Mouse (Mus musculus): ENCODE data around the gene Pou6f2. TPM values are rescaled to one million over a fixed set of nuclear protein-coding genes. Genes with fewer than 3 reads are reported as not detected.

Pou6f2 gene
- polyA plus RNA-seq, 1 experiment from 2014 or later: not detected

- H3K79me2 ChIP-seq (ENCODE audit: inconsistent target): no peaks in the 10 kb centered on the region
- H3K4me3 ChIP-seq (ENCODE audit: inconsistent target): no peak overlapping the region
- no peaks in the 10 kb centered on the region for H3K36me3 ChIP-seq (ENCODE audit: inconsistent target)
- WGBS (ENCODE audit: missing documents): 100% methylated on average over 1 of the region's 1 CpGs
- no peak overlapping the region for H3K27ac ChIP-seq
Measured at GRCm38 (mm10) chr13:18299966-18300365, 97.5 kb downstream of the Pou6f2 start.

DNA sequence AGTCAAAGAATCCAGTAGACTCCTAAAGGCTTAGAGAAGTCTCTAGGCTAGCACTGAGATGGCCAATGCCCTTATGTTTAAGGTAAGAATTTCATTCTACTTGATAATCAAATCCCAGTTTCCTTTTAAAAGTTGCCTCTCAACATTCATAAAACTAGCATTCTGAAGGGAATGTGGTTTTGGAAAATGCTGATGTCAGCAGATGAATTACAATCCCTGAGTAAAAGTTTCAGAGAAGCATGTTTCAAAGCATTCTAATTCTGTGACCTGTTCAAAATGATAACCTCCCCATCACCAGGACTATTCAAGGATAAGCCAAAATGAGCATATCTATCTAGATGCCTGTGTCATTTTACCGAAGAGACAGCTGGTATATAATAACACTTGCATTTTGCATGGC lies 104.0 kb downstream of the Pou6f2 start:
- 100% methylated on average over 1 of the region's 1 CpGs for WGBS (ENCODE audit: missing documents)

DNA sequence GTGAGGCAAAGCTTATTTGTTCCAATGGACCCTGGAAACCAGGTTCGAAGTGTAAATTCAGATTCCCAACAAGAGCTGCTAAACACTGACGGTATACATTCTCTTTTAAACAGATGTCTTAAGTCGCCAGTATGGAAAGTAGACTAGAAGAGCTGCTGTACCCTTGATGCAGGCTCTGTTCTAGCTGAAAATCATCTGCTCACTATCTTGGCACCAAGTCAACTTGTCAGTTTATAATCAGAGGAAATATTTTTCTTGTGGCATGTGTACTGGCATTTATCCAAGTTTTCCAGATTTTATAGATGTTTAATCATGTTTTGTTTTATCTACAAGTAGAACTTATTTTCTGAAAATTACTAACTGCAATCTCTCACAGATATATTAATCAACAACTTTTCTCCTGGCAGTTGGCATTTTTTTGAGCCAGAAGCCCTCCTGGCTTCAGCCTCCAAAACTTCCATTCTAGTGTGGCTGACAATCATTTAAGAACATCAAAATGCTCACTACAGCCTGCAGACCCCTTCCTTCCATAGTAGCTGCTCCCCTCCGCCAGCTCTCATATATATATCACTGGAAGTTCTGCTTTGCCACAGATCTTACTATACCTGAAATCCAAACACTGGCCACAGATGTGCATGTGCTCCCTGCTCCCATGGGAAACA lies 107.1 kb downstream of the Pou6f2 start:
- H3K27ac ChIP-seq: no peak overlapping the region
- no peaks in the 10 kb centered on the region for H3K79me2 ChIP-seq (ENCODE audit: inconsistent target)
- 83% methylated on average over 4 of the region's 4 CpGs for WGBS (ENCODE audit: missing documents)

More for the DNA sequence above, 104.0 kb downstream of the Pou6f2 start:
- H3K36me3 ChIP-seq (ENCODE audit: inconsistent target): no peaks in the 10 kb centered on the region
- H3K27ac ChIP-seq: no peak overlapping the region
- H3K4me3 ChIP-seq (ENCODE audit: inconsistent target): no peak overlapping the region
- H3K79me2 ChIP-seq (ENCODE audit: inconsistent target): no peaks in the 10 kb centered on the region

GRCm38 (mm10) chr13:18287536-18287935 lies 110.0 kb downstream of the Pou6f2 start:
- whole genome bisulfite sequencing (ENCODE audit: missing documents): 90% methylated on average over 7 of the region's 7 CpGs
- Histone ChIP-seq H3K79me2 (ENCODE audit: inconsistent target) (no peaks in the 10 kb centered on the region), H3K36me3 (ENCODE audit: inconsistent target) (no peaks in the 10 kb centered on the region)

More for the DNA sequence above, 107.1 kb downstream of the Pou6f2 start:
- Histone ChIP-seq H3K36me3 (ENCODE audit: inconsistent target) (no peaks in the 10 kb centered on the region), H3K4me3 (ENCODE audit: inconsistent target) (no peak overlapping the region)

DNA sequence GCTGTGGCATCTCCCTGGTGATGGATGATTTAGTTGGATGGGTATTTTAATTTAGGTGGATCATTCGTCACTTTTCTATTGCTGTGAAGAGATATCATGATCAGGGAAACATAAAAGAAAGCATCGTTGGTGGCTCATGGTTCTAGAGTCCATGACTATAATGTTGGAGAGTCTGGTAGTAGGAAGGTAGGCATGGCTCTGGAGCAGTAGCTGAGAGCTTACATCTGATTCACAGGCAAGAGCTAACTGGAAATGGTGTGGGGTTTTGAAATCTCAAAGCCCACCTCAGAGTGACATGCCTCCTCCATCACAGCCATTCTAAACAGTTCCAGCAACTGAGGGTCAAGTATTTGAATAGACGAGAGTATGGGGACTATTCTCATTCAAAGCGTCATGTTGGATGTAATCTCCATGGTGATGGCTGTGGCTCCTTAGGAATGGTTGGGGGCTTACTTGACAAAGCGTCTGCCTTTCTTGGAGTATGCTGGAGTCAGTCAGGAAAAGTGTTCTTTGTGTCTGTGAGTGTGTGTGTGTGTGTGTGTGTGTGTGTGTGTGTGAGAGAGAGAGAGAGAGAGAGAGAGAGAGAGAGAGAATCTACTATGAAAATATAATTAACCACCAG lies 115.0 kb downstream of the Pou6f2 start:
- Histone ChIP-seq H3K4me3 (ENCODE audit: inconsistent target) (no peak overlapping the region), H3K27ac (no peak overlapping the region), H3K79me2 (ENCODE audit: inconsistent target) (no peaks in the 10 kb centered on the region), H3K36me3 (ENCODE audit: inconsistent target) (no peaks in the 10 kb centered on the region)
- 87% methylated on average over 4 of the region's 5 CpGs for WGBS (ENCODE audit: missing documents)

More at GRCm38 (mm10) chr13:18287536-18287935, 110.0 kb downstream of the Pou6f2 start:
- H3K27ac ChIP-seq: no peak overlapping the region
- H3K4me3 ChIP-seq (ENCODE audit: inconsistent target): no peak overlapping the region

DNA sequence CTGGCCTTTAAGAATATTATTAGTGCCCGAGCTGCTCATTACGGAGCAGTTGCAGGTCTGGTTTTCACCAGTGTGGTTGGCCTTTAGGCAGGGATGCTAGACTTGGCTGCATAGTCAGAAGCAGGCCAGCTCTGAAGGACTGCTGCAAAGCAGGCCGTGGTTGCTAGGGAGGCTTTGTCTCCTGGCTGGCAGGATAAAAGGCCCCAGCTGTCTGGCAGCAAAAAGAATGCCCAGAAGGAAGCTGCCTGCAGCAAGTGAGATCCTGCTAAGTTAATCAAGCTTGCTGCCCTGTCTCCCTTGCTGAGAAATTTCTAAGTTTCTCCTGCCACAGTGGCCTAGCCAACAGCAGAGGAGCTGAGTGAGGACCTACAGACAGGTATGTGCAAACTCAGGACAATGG lies 116.4 kb downstream of the Pou6f2 start:
- H3K36me3 ChIP-seq (ENCODE audit: inconsistent target): no peaks in the 10 kb centered on the region
- H3K4me3 ChIP-seq (ENCODE audit: inconsistent target): no peak overlapping the region
- H3K27ac ChIP-seq: no peak overlapping the region
- H3K79me2 ChIP-seq (ENCODE audit: inconsistent target): no peaks in the 10 kb centered on the region
- 88% methylated on average over 3 of the region's 3 CpGs for WGBS (ENCODE audit: missing documents)

GRCm38 (mm10) chr13:18253131-18253530 lies 144.4 kb downstream of the Pou6f2 start:
- Histone ChIP-seq H3K36me3 (ENCODE audit: inconsistent target) (no peaks in the 10 kb centered on the region), H3K4me3 (ENCODE audit: inconsistent target) (no peak overlapping the region), H3K79me2 (ENCODE audit: inconsistent target) (no peaks in the 10 kb centered on the region), H3K27ac (no peak overlapping the region)
- 88% methylated on average over 3 of the region's 3 CpGs for WGBS (ENCODE audit: missing documents)

DNA sequence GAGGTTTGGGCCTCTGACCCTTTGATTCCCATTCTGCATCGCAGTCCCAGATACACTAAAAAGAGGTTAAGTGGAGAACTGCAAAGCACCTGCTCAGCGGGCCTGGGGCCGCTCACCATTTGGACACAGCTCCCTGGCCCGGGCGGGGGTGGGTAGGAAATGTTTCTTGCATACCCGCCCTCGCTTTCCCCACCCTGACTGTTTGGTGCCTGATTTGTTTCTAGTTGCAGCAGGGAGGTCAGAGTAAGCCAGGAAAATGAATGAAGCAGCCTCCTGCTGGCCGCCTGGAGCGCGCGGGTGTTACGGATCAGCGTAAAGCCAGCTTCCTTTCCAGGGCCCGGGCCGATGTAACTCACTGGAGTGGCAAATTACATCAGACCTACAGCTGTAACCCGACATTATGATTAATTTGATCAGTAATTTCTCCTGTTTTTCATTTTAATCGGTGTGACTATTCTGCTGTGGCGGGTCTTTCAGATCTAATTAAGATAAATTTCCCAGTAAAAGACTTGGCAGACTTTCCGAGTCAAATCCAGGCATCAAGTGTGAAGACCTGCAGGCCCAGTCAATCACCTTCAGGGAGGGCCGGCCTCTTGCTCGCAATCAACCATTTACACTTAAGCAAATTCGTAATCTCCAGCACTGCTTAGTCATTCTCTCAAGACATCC lies 178.8 kb downstream of the Pou6f2 start:
- WGBS (ENCODE audit: missing documents): 41% methylated on average over 22 of the region's 22 CpGs

GRCm38 (mm10) chr13:18211242-18211641 lies 186.2 kb downstream of the Pou6f2 start:
- H3K36me3 ChIP-seq (ENCODE audit: inconsistent target): no peaks in the 10 kb centered on the region
- H3K4me3 ChIP-seq (ENCODE audit: inconsistent target): no peak overlapping the region
- H3K27ac ChIP-seq: no peak overlapping the region
- 95% methylated on average over 14 of the region's 14 CpGs for WGBS (ENCODE audit: missing documents)
- no peaks in the 10 kb centered on the region for H3K79me2 ChIP-seq (ENCODE audit: inconsistent target)

More for the DNA sequence above, 178.8 kb downstream of the Pou6f2 start:
- Histone ChIP-seq H3K36me3 (ENCODE audit: inconsistent target) (no peaks in the 10 kb centered on the region), H3K4me3 (ENCODE audit: inconsistent target) (no peak overlapping the region), H3K27ac (no peak overlapping the region), H3K79me2 (ENCODE audit: inconsistent target) (no peaks in the 10 kb centered on the region)

DNA sequence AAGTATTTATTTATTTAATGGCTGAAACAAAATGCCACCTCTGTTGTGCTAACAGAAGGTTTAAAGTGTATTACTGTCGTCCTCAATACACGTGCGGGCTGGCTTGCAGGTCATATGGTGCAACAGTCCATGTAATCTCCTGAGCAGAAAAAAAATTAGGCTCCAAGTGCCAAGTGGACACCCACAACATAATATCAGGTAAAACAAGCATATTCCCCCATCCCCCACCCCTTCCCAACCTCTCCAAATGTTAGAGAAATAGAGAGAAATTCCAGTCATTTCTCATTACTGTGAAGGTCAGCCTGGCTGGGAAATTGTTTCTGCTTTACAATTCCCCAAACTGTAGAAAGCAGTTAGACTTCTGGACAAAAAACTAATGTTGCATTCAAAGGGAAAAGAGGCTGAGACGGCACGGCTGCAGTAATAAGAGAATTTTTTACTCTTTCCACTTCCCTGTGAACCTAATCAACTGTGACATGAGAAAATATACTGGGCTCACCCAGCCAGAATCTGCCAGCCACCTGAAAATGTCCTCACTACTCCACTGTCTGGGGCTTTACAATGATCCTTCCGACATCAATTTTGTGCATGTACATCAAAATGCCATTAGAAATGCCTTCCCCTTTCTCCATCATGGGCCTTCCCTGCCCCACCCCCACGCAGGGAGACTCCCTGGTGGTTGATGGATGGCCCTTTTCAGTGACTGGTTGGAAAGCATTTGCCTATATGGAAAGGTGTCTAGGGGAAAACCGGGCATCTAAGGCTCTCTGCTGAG lies 192.8 kb downstream of the Pou6f2 start:
- 77% methylated on average over 8 of the region's 8 CpGs for WGBS (ENCODE audit: missing documents)

GRCm38 (mm10) chr13:18174003-18174402 lies 223.5 kb downstream of the Pou6f2 start:
- Histone ChIP-seq H3K36me3 (ENCODE audit: inconsistent target) (no peaks in the 10 kb centered on the region), H3K27ac (no peak overlapping the region), H3K4me3 (ENCODE audit: inconsistent target) (no peak overlapping the region), H3K79me2 (ENCODE audit: inconsistent target) (no peaks in the 10 kb centered on the region)
- WGBS (ENCODE audit: missing documents): 77% methylated on average over 3 of the region's 3 CpGs

More for the DNA sequence above, 192.8 kb downstream of the Pou6f2 start:
- Histone ChIP-seq H3K79me2 (ENCODE audit: inconsistent target) (no peaks in the 10 kb centered on the region), H3K36me3 (ENCODE audit: inconsistent target) (no peaks in the 10 kb centered on the region), H3K4me3 (ENCODE audit: inconsistent target) (no peak overlapping the region), H3K27ac (no peak overlapping the region)

DNA sequence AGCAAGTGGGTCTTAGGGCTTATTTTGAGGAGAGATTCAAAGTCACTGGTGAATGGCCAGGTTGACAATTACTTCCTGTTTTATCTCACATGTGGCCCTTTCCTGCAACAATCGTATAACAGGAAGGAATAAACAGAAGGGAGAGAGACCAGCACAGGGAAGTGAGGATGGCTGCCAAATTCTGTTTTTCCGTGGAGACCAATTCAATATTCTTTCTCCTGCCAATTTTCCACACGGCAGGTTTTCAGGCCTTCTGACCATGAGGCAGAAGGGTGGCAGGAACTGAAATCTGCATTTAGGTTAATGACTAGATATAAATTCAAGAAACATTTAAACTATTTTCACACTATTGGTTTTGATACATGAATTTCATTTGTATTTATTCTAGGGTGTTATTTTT lies 224.5 kb downstream of the Pou6f2 start:
- Histone ChIP-seq H3K4me3 (ENCODE audit: inconsistent target) (no peak overlapping the region), H3K27ac (no peak overlapping the region), H3K36me3 (ENCODE audit: inconsistent target) (no peaks in the 10 kb centered on the region), H3K79me2 (ENCODE audit: inconsistent target) (no peaks in the 10 kb centered on the region)
- 8% methylated on average over 3 of the region's 3 CpGs for WGBS (ENCODE audit: missing documents)

GRCm38 (mm10) chr13:18172334-18172733 lies 225.2 kb downstream of the Pou6f2 start:
- WGBS (ENCODE audit: missing documents): 49% methylated on average over 9 of the region's 9 CpGs

DNA sequence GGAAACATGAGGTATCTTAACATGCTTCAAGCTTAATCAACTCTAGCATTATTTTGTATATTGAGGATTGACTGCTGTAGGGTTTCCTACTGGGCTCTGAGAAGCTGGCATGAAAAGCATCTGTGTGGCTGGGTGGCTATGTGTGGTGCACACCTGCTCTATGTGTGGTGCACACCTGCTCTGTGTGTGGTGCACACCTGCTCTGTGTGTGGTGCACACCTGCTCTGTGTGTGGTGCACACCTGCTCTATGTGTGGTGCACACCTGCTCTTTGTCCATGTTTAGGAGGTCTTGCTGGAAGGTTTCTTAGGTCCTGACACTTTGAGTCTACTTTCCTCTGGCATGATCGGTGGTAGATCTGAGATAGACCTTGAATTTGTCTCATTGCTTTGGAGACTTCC lies 233.3 kb downstream of the Pou6f2 start:
- Histone ChIP-seq H3K27ac (no peak overlapping the region), H3K36me3 (ENCODE audit: inconsistent target) (no peaks in the 10 kb centered on the region), H3K4me3 (ENCODE audit: inconsistent target) (no peak overlapping the region), H3K79me2 (ENCODE audit: inconsistent target) (no peaks in the 10 kb centered on the region)
- WGBS (ENCODE audit: missing documents): 100% methylated on average over 1 of the region's 1 CpGs

More at GRCm38 (mm10) chr13:18172334-18172733, 225.2 kb downstream of the Pou6f2 start:
- Histone ChIP-seq H3K27ac (no peak overlapping the region), H3K4me3 (ENCODE audit: inconsistent target) (no peak overlapping the region), H3K79me2 (ENCODE audit: inconsistent target) (no peaks in the 10 kb centered on the region), H3K36me3 (ENCODE audit: inconsistent target) (no peaks in the 10 kb centered on the region)

Measured in macrophage (primary cell).